Mouse (Mus musculus): ENCODE data around the gene Frmd4b. TPM values are rescaled to one million over a fixed set of nuclear protein-coding genes. Genes with fewer than 3 reads are reported as not detected.

The Frmd4b gene
- polyA plus RNA-seq, 1 experiment from 2014 or later: 14.0 TPM

GRCm38 (mm10) chr6:97462421-97462820, 154.9 kb downstream of the Frmd4b start:
- DNase-seq (ENCODE audit: low spot score) (no peak), ATAC-seq (replicated peaks; ENCODE audit: low FRiP score, low read depth) (no peak)
- H3K36me3 ChIP-seq (ENCODE audit: insufficient read depth, low read length): no peaks in the 10 kb centered on the region
- H3K4me1 ChIP-seq (replicated peaks; ENCODE audit: insufficient read depth, low read length): 0 out of 2 replicates have a peak, but pooled peaks cover 18% of the 10 kb centered on the region
- no peak for TF ChIP-seq CTCF (IDR thresholded peaks at IDR 0.05; ENCODE audit: low read depth)
- H3K27me3 ChIP-seq (ENCODE audit: insufficient read depth, low read length): no peaks in the 10 kb centered on the region
- H3K27ac ChIP-seq: no peak overlapping the region
- H3K9me3 ChIP-seq (replicated peaks; ENCODE audit: low read length): no peaks in the 10 kb centered on the region
- no peak overlapping the region for H3K4me3 ChIP-seq (replicated peaks; ENCODE audit: low read depth, low read length)
- no peak overlapping the region for H3K4me2 ChIP-seq (ENCODE audit: low read length)
- H3K9ac ChIP-seq (ENCODE audit: low read depth, low read length): no peak overlapping the region

GRCm38 (mm10) chr6:97459112-97459511, 158.2 kb downstream of the Frmd4b start:
- Histone ChIP-seq H3K9me3 (replicated peaks; ENCODE audit: low read length) (no peaks in the 10 kb centered on the region), H3K4me3 (replicated peaks; ENCODE audit: low read depth, low read length) (no peak overlapping the region; the same call in 1 of the 2 replicates), H3K4me1 (replicated peaks; ENCODE audit: insufficient read depth, low read length) (0 out of 2 replicates have a peak, but pooled peaks cover 18% of the 10 kb centered on the region), H3K27me3 (ENCODE audit: insufficient read depth, low read length) (no peaks in the 10 kb centered on the region), H3K4me2 (ENCODE audit: low read length) (peak overlapping the region; percentile 39; the same call in 1 of the 2 replicates), H3K27ac (peak overlapping the region; percentile 68), H3K36me3 (ENCODE audit: insufficient read depth, low read length) (no peaks in the 10 kb centered on the region), H3K9ac (ENCODE audit: low read depth, low read length) (no peak overlapping the region)
- DNase-seq (ENCODE audit: low spot score) (no peak), ATAC-seq (replicated peaks; ENCODE audit: low FRiP score, low read depth) (no peak)
- WGBS: 57% methylated on average over 7 of the region's 7 CpGs
- no peak for TF ChIP-seq CTCF (IDR thresholded peaks at IDR 0.05; ENCODE audit: low read depth)

- H3K27me3 ChIP-seq (ENCODE audit: insufficient read depth, low read length): no peaks in the 10 kb centered on the region
- ATAC-seq (replicated peaks; ENCODE audit: low FRiP score, low read depth) (no peak), DNase-seq (ENCODE audit: low spot score) (no peak)
- no peak overlapping the region for H3K4me3 ChIP-seq (replicated peaks; ENCODE audit: low read depth, low read length)
- H3K36me3 ChIP-seq (ENCODE audit: insufficient read depth, low read length): no peaks in the 10 kb centered on the region
- H3K9me3 ChIP-seq (replicated peaks; ENCODE audit: low read length): no peaks in the 10 kb centered on the region
- H3K9ac ChIP-seq (ENCODE audit: low read depth, low read length): no peak overlapping the region
- H3K4me1 ChIP-seq (replicated peaks; ENCODE audit: insufficient read depth, low read length): 0 out of 2 replicates have a peak, but pooled peaks cover 11% of the 10 kb centered on the region
- 35% methylated on average over 9 of the region's 9 CpGs for WGBS
- H3K27ac ChIP-seq: peak overlapping the region; percentile 68
- TF ChIP-seq CTCF (IDR thresholded peaks at IDR 0.05; ENCODE audit: low read depth): no peak
- peak overlapping the region; percentile 39 for H3K4me2 ChIP-seq (ENCODE audit: low read length)
These were observed 159.0 kb downstream of the Frmd4b start for GRCm38 (mm10) chr6:97458358-97458757.

GRCm38 (mm10) chr6:97457954-97458353, 159.4 kb downstream of the Frmd4b start:
- 5% methylated on average over 3 of the region's 3 CpGs for WGBS
- H3K4me2 ChIP-seq (ENCODE audit: low read length): peak overlapping the region; percentile 39; the same call in 1 of the 2 replicates
- H3K4me3 ChIP-seq (replicated peaks; ENCODE audit: low read depth, low read length): no peak overlapping the region
- H3K4me1 ChIP-seq (replicated peaks; ENCODE audit: insufficient read depth, low read length): 0 out of 2 replicates have a peak, but pooled peaks cover 10% of the 10 kb centered on the region
- H3K27ac ChIP-seq: peak overlapping the region; percentile 68
- no peaks in the 10 kb centered on the region for H3K27me3 ChIP-seq (ENCODE audit: insufficient read depth, low read length)
- ATAC-seq (replicated peaks; ENCODE audit: low FRiP score, low read depth): no peak
- TF ChIP-seq CTCF (IDR thresholded peaks at IDR 0.05; ENCODE audit: low read depth): no peak
- no peaks in the 10 kb centered on the region for H3K36me3 ChIP-seq (ENCODE audit: insufficient read depth, low read length)
- peak; percentile 67 for DNase-seq (ENCODE audit: low spot score)
- H3K9ac ChIP-seq (ENCODE audit: low read depth, low read length): no peak overlapping the region
- H3K9me3 ChIP-seq (replicated peaks; ENCODE audit: low read length): no peaks in the 10 kb centered on the region

GRCm38 (mm10) chr6:97457210-97457609, 160.1 kb downstream of the Frmd4b start:
- ATAC-seq (replicated peaks; ENCODE audit: low FRiP score, low read depth) (no peak; the same call in 1 of the 2 replicates), DNase-seq (ENCODE audit: low spot score) (peak; percentile 39)
- Histone ChIP-seq H3K9me3 (replicated peaks; ENCODE audit: low read length) (no peaks in the 10 kb centered on the region), H3K9ac (ENCODE audit: low read depth, low read length) (no peak overlapping the region), H3K4me2 (ENCODE audit: low read length) (peak overlapping the region; percentile 39; the same call in 1 of the 2 replicates), H3K36me3 (ENCODE audit: insufficient read depth, low read length) (no peaks in the 10 kb centered on the region), H3K27ac (peak overlapping the region; percentile 47; the same call in 1 of the 2 replicates), H3K4me1 (replicated peaks; ENCODE audit: insufficient read depth, low read length) (0 out of 2 replicates have a peak, but pooled peaks cover 10% of the 10 kb centered on the region), H3K4me3 (replicated peaks; ENCODE audit: low read depth, low read length) (no peak overlapping the region), H3K27me3 (ENCODE audit: insufficient read depth, low read length) (no peaks in the 10 kb centered on the region)
- 0 out of 2 replicates have a peak, but pooled peaks have one; percentile 15 for TF ChIP-seq CTCF (IDR thresholded peaks at IDR 0.05; ENCODE audit: low read depth)
- 25% methylated on average over 2 of the region's 2 CpGs for WGBS

GRCm38 (mm10) chr6:97452223-97452622, 165.1 kb downstream of the Frmd4b start:
- 83% methylated on average over 5 of the region's 5 CpGs for WGBS
- no peak overlapping the region for H3K4me2 ChIP-seq (ENCODE audit: low read length)

GRCm38 (mm10) chr6:97449806-97450205, 167.5 kb downstream of the Frmd4b start:
- Histone ChIP-seq H3K4me2 (ENCODE audit: low read length) (no peak overlapping the region), H3K9ac (ENCODE audit: low read depth, low read length) (no peak overlapping the region), H3K27ac (no peak overlapping the region), H3K4me1 (replicated peaks; ENCODE audit: insufficient read depth, low read length) (0 out of 2 replicates have a peak, but pooled peaks cover 2% of the 10 kb centered on the region), H3K4me3 (replicated peaks; ENCODE audit: low read depth, low read length) (no peak overlapping the region), H3K9me3 (replicated peaks; ENCODE audit: low read length) (no peaks in the 10 kb centered on the region), H3K27me3 (ENCODE audit: insufficient read depth, low read length) (no peaks in the 10 kb centered on the region), H3K36me3 (ENCODE audit: insufficient read depth, low read length) (no peaks in the 10 kb centered on the region)
- TF ChIP-seq CTCF (IDR thresholded peaks at IDR 0.05; ENCODE audit: low read depth): no peak
- 79% methylated on average over 2 of the region's 2 CpGs for WGBS
- ATAC-seq (replicated peaks; ENCODE audit: low FRiP score, low read depth) (no peak), DNase-seq (ENCODE audit: low spot score) (no peak)

More at GRCm38 (mm10) chr6:97452223-97452622, 165.1 kb downstream of the Frmd4b start:
- H3K9me3 ChIP-seq (replicated peaks; ENCODE audit: low read length): no peaks in the 10 kb centered on the region
- H3K36me3 ChIP-seq (ENCODE audit: insufficient read depth, low read length): no peaks in the 10 kb centered on the region
- H3K4me3 ChIP-seq (replicated peaks; ENCODE audit: low read depth, low read length): no peak overlapping the region
- H3K9ac ChIP-seq (ENCODE audit: low read depth, low read length): no peak overlapping the region
- ATAC-seq (replicated peaks; ENCODE audit: low FRiP score, low read depth) (no peak), DNase-seq (ENCODE audit: low spot score) (no peak)
- no peak for TF ChIP-seq CTCF (IDR thresholded peaks at IDR 0.05; ENCODE audit: low read depth)
- no peaks in the 10 kb centered on the region for H3K4me1 ChIP-seq (replicated peaks; ENCODE audit: insufficient read depth, low read length)
- no peak overlapping the region for H3K27ac ChIP-seq
- H3K27me3 ChIP-seq (ENCODE audit: insufficient read depth, low read length): no peaks in the 10 kb centered on the region
